Mouse (Mus musculus): ENCODE measurements around the gene Adat3. TPM values are rescaled to one million over a fixed set of nuclear protein-coding genes. Genes with fewer than 3 reads are reported as not detected.

The Adat3 gene
- polyA plus RNA-seq (2015; fragmentation: Nextera tagmentation; extraction: Ambion mirVana): 4.5 and 6.2 TPM in 2 replicates

DNA sequence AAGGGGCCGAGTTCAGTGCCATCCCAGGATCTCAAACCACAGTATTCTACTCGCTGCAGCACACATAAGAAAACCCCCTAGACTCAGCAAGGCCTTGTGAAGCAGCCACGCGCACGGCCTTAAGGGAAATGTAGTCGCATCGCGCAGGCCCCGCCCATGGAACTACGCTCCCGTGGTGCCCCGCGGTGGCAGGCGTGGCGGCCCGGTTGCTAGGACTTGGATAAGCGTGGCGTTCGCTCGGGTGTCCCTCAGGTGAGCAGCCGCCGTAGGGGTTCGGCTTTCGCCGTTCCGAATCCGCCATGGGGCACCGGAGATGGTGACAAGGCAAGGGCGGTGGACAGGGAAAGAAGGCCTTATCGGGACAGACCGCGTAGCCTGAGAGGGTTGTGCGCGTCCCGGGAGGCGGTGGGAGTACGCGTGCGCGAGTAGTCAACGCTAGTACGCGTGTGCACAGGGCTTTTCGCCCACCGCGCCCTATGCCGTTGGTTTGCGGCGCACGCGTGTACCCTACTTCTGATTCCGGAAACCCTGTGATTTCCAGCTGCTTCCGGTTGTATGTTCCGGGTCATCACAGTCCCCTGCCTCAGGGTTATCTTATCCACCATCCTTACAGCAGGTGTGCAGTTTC lies at the start of gene Adat3, which contains the start of gene Scamp4:
Gene Adat3 (plus strand): TSS at position 183 of the 628 bp plus-strand sequence.
Gene Scamp4 (plus strand): TSS at position 175 of the 628 bp plus-strand sequence.
- Histone ChIP-seq H3K27me3 (ENCODE audit: control insufficient read depth, insufficient read depth, low read depth, low read length) (peaks cover 2% of the 10 kb centered on the region; the same call in 1 of the 2 replicates), H3K4me3 (ENCODE audit: low read depth, low read length) (peak within 1 kb of the TSS; percentile 73), H3K4me1 (ENCODE audit: control insufficient read depth, insufficient read depth, low read length) (peaks cover 18% of the 10 kb centered on the region), H3K4me2 (ENCODE audit: low read length) (peak within 1 kb of the TSS; percentile 77), H3K9me3 (replicated peaks; ENCODE audit: control insufficient read depth, low read length, poor library complexity, severe bottlenecking) (no peaks in the 10 kb centered on the region), H3K9ac (ENCODE audit: low read depth, low read length) (peak within 1 kb of the TSS; percentile 80), H3K27ac (ENCODE audit: low read length) (peak within 1 kb of the TSS; percentile 93), H3K36me3 (ENCODE audit: control insufficient read depth, insufficient read depth, low read length) (peaks cover 18% of the 10 kb centered on the region)
- under 1% methylated on average over 54 of the region's 54 CpGs for WGBS
- peak; percentile 95 for ATAC-seq

DNA sequence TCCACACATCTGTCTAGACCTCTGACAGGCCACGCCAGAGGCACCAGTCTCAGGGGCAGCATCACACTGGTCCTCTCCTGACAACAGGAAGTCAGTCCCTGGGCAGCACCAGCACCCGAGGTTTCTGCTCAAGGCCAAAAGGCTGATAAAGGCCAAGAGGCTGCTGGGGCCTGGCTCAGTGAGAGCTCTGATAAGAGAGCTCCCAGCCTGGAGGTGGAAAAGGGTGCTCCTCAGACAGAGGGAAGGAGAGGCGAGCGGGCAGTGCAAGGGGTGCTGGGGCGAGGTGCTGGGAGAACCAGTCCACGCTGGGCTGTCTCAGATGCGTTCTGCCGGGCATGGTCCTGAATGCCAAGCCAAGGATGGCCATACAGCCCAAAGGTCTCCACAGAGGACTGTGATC lies 49.1 kb upstream of the Adat3 start:
- H3K27me3 ChIP-seq (ENCODE audit: control insufficient read depth, insufficient read depth, low read depth, low read length): no peaks in the 10 kb centered on the region
- H3K27ac ChIP-seq (ENCODE audit: low read length): no peak overlapping the region
- no peak overlapping the region for H3K9ac ChIP-seq (ENCODE audit: low read depth, low read length)
- H3K4me3 ChIP-seq (ENCODE audit: low read depth, low read length): no peak overlapping the region
- peaks cover 5% of the 10 kb centered on the region; the same call in 1 of the 2 replicates for H3K4me1 ChIP-seq (ENCODE audit: control insufficient read depth, insufficient read depth, low read length)
- H3K4me2 ChIP-seq (ENCODE audit: low read length): no peak overlapping the region
- no peak for ATAC-seq
- H3K9me3 ChIP-seq (replicated peaks; ENCODE audit: control insufficient read depth, low read length, poor library complexity, severe bottlenecking): no peaks in the 10 kb centered on the region
- H3K36me3 ChIP-seq (ENCODE audit: control insufficient read depth, insufficient read depth, low read length): peaks cover 12% of the 10 kb centered on the region; the same call in 1 of the 2 replicates
- WGBS: 91% methylated on average over 8 of the region's 8 CpGs

DNA sequence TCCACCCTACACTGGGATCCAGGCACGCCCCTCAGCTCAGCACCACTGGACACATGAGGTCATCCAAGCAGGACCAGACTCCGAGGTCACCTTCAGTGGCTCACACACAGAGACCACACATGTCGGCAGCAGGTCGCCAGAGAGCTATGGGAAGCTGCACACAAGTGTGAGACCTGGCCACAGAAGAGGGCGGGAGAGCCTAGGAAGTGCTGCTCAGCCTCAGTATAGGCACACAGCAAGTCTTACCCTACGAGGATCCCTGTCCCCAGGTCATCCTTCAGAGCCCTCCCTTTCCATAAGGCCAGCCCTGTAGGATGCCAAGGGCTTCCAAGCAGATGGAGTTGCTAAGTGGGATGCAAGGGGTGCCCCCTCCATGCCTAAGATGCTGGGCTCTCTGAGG lies 48.7 kb upstream of the Adat3 start:
- Histone ChIP-seq H3K9me3 (replicated peaks; ENCODE audit: control insufficient read depth, low read length, poor library complexity, severe bottlenecking) (no peaks in the 10 kb centered on the region), H3K4me3 (ENCODE audit: low read depth, low read length) (no peak overlapping the region), H3K4me2 (ENCODE audit: low read length) (no peak overlapping the region), H3K27ac (ENCODE audit: low read length) (no peak overlapping the region), H3K27me3 (ENCODE audit: control insufficient read depth, insufficient read depth, low read depth, low read length) (no peaks in the 10 kb centered on the region), H3K9ac (ENCODE audit: low read depth, low read length) (no peak overlapping the region), H3K36me3 (ENCODE audit: control insufficient read depth, insufficient read depth, low read length) (peaks cover 10% of the 10 kb centered on the region; the same call in 1 of the 2 replicates), H3K4me1 (ENCODE audit: control insufficient read depth, insufficient read depth, low read length) (peaks cover 7% of the 10 kb centered on the region; the same call in 1 of the 2 replicates)
- no peak for ATAC-seq
- WGBS: 90% methylated on average over 6 of the region's 6 CpGs

DNA sequence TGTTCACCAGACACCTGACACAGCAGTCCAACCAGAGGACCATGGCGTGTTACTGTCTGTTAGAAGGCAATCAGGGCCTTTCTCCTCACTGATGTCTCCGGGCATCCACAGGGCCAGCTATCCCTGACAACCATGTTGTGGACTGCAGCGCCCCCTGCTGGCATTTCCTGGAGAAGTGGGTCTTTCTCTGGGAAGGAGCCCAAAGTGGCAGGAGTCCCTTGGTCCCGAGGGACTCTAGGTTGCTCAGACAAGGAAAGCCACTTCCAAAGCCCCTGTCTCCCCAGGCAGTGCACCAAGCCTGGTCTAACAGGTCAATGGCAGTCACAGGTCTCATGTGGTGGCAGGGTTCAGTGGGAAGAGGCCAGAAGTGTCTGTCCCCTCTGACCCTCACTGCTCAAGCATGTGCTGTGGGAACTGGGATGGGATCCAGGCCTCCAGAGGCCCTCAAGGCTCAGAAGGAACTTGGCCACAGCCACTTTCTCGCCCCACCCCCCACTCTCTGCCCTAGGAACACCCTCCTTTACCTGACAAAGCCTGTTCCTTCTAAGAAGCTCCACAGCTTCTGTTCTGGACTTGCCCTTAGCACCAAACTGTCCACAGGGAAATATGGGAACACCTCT lies 45.2 kb upstream of the Adat3 start:
- no peaks in the 10 kb centered on the region for H3K27me3 ChIP-seq (ENCODE audit: control insufficient read depth, insufficient read depth, low read depth, low read length)
- H3K4me2 ChIP-seq (ENCODE audit: low read length): no peak overlapping the region
- H3K4me3 ChIP-seq (ENCODE audit: low read depth, low read length): no peak overlapping the region
- H3K4me1 ChIP-seq (ENCODE audit: control insufficient read depth, insufficient read depth, low read length): peaks cover 24% of the 10 kb centered on the region
- H3K27ac ChIP-seq (ENCODE audit: low read length): no peak overlapping the region
- H3K36me3 ChIP-seq (ENCODE audit: control insufficient read depth, insufficient read depth, low read length): no peaks in the 10 kb centered on the region
- WGBS: 30% methylated on average over 5 of the region's 5 CpGs
- H3K9ac ChIP-seq (ENCODE audit: low read depth, low read length): no peak overlapping the region
- no peaks in the 10 kb centered on the region for H3K9me3 ChIP-seq (replicated peaks; ENCODE audit: control insufficient read depth, low read length, poor library complexity, severe bottlenecking)
- no peak for ATAC-seq

DNA sequence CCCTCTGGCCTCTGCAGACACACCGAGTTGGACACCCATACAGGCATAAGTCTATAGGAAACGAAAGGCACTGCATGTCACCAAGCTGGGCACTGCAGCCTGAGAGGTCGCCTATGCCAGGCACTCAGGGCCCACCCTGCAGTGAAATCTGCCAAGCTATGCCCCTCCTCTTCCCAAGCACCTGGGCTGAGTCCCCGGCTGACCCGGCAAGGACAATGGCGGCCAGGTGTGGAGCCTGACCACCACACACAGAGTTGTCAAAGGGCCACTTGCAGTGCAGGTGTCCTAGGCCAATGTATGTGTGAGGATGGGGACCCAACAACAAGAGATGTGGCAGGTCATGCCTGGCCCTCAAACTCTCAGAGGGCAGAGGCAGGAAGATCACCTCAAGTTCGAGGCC lies 43.2 kb upstream of the Adat3 start:
- no peak overlapping the region for H3K27ac ChIP-seq (ENCODE audit: low read length)
- ATAC-seq: no peak
- no peaks in the 10 kb centered on the region for H3K27me3 ChIP-seq (ENCODE audit: control insufficient read depth, insufficient read depth, low read depth, low read length)
- no peaks in the 10 kb centered on the region for H3K36me3 ChIP-seq (ENCODE audit: control insufficient read depth, insufficient read depth, low read length)
- no peak overlapping the region for H3K4me2 ChIP-seq (ENCODE audit: low read length)
- H3K9me3 ChIP-seq (replicated peaks; ENCODE audit: control insufficient read depth, low read length, poor library complexity, severe bottlenecking): no peaks in the 10 kb centered on the region
- H3K9ac ChIP-seq (ENCODE audit: low read depth, low read length): no peak overlapping the region
- peaks cover 30% of the 10 kb centered on the region for H3K4me1 ChIP-seq (ENCODE audit: control insufficient read depth, insufficient read depth, low read length)
- no peak overlapping the region for H3K4me3 ChIP-seq (ENCODE audit: low read depth, low read length)
- 93% methylated on average over 7 of the region's 7 CpGs for WGBS

DNA sequence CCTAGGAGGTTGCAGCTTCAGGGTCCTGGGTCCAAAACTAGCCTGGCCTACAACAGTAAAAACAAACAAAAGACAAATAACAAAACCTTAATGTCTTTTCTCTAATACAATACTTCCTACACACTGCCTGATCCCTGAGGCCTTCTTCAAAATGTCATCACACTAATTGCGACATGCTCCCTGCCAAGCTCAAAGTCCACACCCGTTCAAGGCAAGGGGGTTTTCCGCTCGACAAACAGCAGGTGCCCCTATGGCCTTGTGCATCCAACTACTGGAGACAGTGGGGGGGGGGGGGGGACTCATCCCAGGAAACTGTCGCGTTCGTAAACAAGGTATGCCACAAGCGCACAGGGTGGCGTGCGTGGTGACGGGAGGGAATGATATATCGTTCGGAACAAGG lies 42.1 kb upstream of the Adat3 start:
- no peak for ATAC-seq
- Histone ChIP-seq H3K4me2 (ENCODE audit: low read length) (peak overlapping the region; percentile 96), H3K9ac (ENCODE audit: low read depth, low read length) (peak overlapping the region; percentile 91), H3K9me3 (replicated peaks; ENCODE audit: control insufficient read depth, low read length, poor library complexity, severe bottlenecking) (no peaks in the 10 kb centered on the region), H3K36me3 (ENCODE audit: control insufficient read depth, insufficient read depth, low read length) (no peaks in the 10 kb centered on the region), H3K4me3 (ENCODE audit: low read depth, low read length) (peak overlapping the region; percentile 95), H3K27ac (ENCODE audit: low read length) (no peak overlapping the region), H3K4me1 (ENCODE audit: control insufficient read depth, insufficient read depth, low read length) (peaks cover 30% of the 10 kb centered on the region), H3K27me3 (ENCODE audit: control insufficient read depth, insufficient read depth, low read depth, low read length) (no peaks in the 10 kb centered on the region)
- WGBS: under 1% methylated on average over 13 of the region's 13 CpGs

DNA sequence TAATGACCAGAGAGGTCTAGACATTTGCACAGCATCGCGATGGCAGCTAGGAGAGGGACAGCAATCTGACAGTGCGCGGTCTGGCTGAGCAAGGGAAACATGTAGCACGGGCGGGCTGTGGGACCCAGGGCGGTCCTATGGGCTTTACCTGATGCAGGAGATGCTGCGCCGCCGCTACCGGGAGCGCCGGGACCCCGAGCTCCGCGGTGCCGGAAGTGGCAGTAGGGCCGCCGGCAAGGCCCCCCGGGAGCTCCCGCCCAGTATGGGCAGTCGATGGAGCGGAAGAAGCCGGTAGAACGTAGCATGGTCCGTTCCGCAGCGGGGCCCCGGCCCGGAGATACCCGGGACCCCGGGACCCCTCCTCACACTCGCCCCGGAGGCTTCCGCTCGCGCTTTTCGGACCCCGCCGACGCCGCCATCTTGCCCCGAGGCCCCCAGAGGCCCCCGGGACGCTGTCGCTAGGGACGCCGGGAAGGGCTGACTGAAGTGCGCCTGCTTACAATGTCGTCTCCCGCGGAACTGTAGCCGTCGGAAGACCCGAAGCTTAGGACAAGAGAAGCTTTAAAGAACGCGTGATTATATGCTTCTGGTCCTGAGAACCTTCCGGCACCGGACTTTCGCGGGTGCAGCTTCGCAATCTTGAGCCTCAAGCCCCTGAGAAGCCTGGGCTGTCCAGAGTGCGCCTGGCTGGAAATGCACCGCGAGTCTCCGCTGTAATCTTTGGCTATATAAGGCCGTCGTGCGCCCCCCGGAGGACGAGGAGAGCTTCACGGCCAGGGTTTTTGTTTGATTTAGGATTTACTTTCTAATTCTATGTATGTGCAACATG lies 41.4 kb upstream of the Adat3 start, which contains the start of gene Rexo1:
Gene Rexo1 (minus strand): TSS at position 445 of the 829 bp plus-strand sequence.
- H3K4me1 ChIP-seq (ENCODE audit: control insufficient read depth, insufficient read depth, low read length): peaks cover 30% of the 10 kb centered on the region
- H3K4me2 ChIP-seq (ENCODE audit: low read length): peak within 1 kb of the TSS; percentile 96
- H3K9ac ChIP-seq (ENCODE audit: low read depth, low read length): peak within 1 kb of the TSS; percentile 91
- under 1% methylated on average over 70 of the region's 72 CpGs for WGBS
- no peaks in the 10 kb centered on the region for H3K27me3 ChIP-seq (ENCODE audit: control insufficient read depth, insufficient read depth, low read depth, low read length)
- peak within 1 kb of the TSS; percentile 97 for H3K27ac ChIP-seq (ENCODE audit: low read length)
- no peaks in the 10 kb centered on the region for H3K9me3 ChIP-seq (replicated peaks; ENCODE audit: control insufficient read depth, low read length, poor library complexity, severe bottlenecking)
- peak within 1 kb of the TSS; percentile 95 for H3K4me3 ChIP-seq (ENCODE audit: low read depth, low read length)
- ATAC-seq: peak; percentile 83
- H3K36me3 ChIP-seq (ENCODE audit: control insufficient read depth, insufficient read depth, low read length): no peaks in the 10 kb centered on the region

DNA sequence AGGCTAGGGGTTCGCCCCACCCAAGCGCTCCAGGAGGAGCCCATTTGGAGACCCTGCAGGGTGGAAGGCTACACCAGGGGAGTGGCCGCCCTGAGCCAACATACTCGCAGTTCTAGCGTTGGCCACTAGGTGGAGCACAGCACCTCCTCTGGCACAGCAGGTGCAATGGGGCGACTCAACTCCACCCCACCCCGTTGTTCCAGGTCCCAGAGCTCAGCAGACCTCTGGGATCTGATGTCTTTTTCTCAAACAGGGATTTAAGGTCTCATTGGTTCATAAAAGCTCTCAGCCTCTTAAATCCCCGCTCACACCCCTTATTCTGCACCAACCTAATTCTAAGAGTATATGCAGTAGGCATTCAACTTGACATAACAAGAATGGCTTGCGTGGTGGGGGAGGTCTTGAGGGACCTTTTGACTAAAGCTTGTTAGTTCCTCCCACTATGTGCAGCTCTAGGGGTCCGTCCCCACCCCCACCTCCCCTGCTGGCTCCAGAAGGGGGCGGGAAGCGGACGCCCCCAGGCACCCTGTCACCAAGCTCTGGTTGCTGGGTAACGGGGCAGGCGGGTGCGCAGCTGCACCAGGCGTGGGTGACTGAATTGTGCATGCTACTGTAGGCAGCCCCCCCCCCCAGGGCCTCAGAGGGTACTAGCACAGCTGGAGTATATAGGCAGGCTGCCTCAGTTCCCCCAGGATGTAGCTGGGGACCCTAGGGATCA lies 36.1 kb upstream of the Adat3 start:
- H3K4me3 ChIP-seq (ENCODE audit: low read depth, low read length): peak overlapping the region; percentile 2; the same call in 1 of the 2 replicates
- ATAC-seq: peak; percentile 52

More for the DNA sequence above, 36.1 kb upstream of the Adat3 start:
- 4% methylated on average over 17 of the region's 17 CpGs for WGBS
- peak overlapping the region; percentile 43 for H3K4me2 ChIP-seq (ENCODE audit: low read length)
- peaks cover 6% of the 10 kb centered on the region; the same call in 1 of the 2 replicates for H3K36me3 ChIP-seq (ENCODE audit: control insufficient read depth, insufficient read depth, low read length)
- H3K27me3 ChIP-seq (ENCODE audit: control insufficient read depth, insufficient read depth, low read depth, low read length): no peaks in the 10 kb centered on the region
- H3K9ac ChIP-seq (ENCODE audit: low read depth, low read length): peak overlapping the region; percentile 52; the same call in 1 of the 2 replicates
- H3K4me1 ChIP-seq (ENCODE audit: control insufficient read depth, insufficient read depth, low read length): peaks cover 27% of the 10 kb centered on the region
- peak overlapping the region; percentile 61 for H3K27ac ChIP-seq (ENCODE audit: low read length)
- no peaks in the 10 kb centered on the region for H3K9me3 ChIP-seq (replicated peaks; ENCODE audit: control insufficient read depth, low read length, poor library complexity, severe bottlenecking)

Measured in midbrain, embryonic 16.5 days (tissue).